Mouse (Mus musculus) hindbrain, embryonic 12.5 days (tissue): ENCODE measurements around the gene Cux1. TPM values are rescaled to one million over a fixed set of nuclear protein-coding genes. Genes with fewer than 3 reads are reported as not detected.

Source experiments
- ATAC-seq: fragments of 200-750 bp; cut with Nextera tagmentation; 2 replicates; pipeline ENCODE4 v1.8.0; 2017; ENCODE audit warnings: moderate TSS enrichment; ENCODE audit not compliant: low FRiP score
- H3K27ac ChIP-seq: fragments of 300-500 bp; sonication (generic); 2 replicates; pipeline ENCODE4 v1.5.1; 2016; ENCODE audit warnings: mild to moderate bottlenecking
- H3K27me3 ChIP-seq: fragments of 300-500 bp; sonication (generic); 2 replicates; pipeline ENCODE4 v1.6.1; 2016; ENCODE audit warnings: mild to moderate bottlenecking
- H3K36me3 ChIP-seq: fragments of 300-500 bp; sonication (generic); 2 replicates; pipeline ENCODE4 v1.6.1; 2016; ENCODE audit warnings: mild to moderate bottlenecking
- H3K4me1 ChIP-seq: fragments of 300-500 bp; sonication (generic); 2 replicates; pipeline ENCODE4 v1.6.1; 2016
- H3K4me2 ChIP-seq: fragments of 300-500 bp; sonication (generic); replicated peaks from 2 replicates; pipeline ENCODE4 v1.6.1; 2016; ENCODE audit warnings: mild to moderate bottlenecking
- H3K4me3 ChIP-seq: fragments of 300-500 bp; sonication (generic); 2 replicates; pipeline ENCODE4 v1.5.1; 2016; ENCODE audit warnings: mild to moderate bottlenecking
- H3K9ac ChIP-seq: fragments of 300-500 bp; sonication (generic); 2 replicates; pipeline ENCODE4 v1.6.1; 2016; ENCODE audit warnings: mild to moderate bottlenecking, moderate library complexity
- H3K9me3 ChIP-seq: fragments of 300-500 bp; sonication (generic); replicated peaks from 2 replicates; pipeline ENCODE4 v1.6.1; 2016; ENCODE audit warnings: mild to moderate bottlenecking
- WGBS: fragments of 180-500 bp; shearing (Covaris S2); methylation state at CpG from one replicate; pipeline ENCODE4 v1.1.7; 2016; 5-methylcytosine and 5-hydroxymethylcytosine counted together
- polyA plus RNA-seq: library from polyadenylated mRNA; unstranded; fragments of >200 nt; fragmentation: Nextera tagmentation; extraction: Ambion mirVana; gene quantifications from 2 replicates; pipeline ENCODE4 v1.2.1, GENCODE M21; 2016

The Cux1 gene
- polyA plus RNA-seq, 1 experiment from 2014 or later, result 114 TPM

DNA sequence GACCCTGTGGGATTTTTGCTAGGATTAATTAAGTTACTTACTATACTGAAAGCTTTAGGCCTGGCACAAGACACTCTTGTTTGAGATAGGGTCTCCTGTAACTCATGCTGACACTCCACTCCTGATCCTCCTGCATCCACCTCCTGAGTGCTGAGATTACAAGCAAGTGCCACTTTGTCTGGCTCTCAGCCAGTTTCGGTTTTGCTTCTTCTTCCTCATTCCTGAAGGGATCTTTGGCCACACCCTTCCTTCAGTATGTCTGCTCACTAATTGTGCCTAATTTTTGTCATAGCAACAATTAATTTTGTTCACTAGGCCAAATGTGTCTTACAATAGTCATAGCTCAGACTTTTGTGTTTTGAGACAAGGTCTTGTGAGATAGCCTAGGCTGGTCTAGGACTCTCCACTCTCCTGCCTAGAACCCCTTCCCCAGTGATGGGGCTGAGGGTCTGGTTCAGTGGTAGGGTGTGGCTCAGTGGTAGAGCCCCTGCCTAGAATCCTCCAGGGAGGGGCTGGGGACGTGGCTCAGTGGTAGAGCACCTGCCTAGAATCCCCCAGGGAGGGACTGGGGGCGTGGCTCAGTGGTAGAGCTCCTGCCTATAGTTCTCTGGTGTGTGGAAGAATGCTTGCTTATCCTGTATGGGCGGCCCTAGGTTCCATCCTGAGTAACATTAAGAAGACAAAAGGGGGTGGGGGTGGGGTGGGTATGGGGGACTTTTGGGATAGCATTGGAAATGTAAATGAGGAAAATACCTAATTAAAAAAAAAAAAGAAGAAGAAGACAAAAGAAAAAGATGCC lies 16.6 kb upstream of the Cux1 start:
- Histone ChIP-seq H3K9ac (no peak overlapping the region), H3K9me3 (no peaks in the 10 kb centered on the region), H3K27me3 (peaks cover 31% of the 10 kb centered on the region), H3K4me3 (no peak overlapping the region), H3K4me2 (no peak overlapping the region), H3K27ac (no peak overlapping the region), H3K4me1 (no peaks in the 10 kb centered on the region), H3K36me3 (no peaks in the 10 kb centered on the region)
- ATAC-seq, result no peak
- WGBS, result 74% methylated on average over 4 of the region's 4 CpGs

DNA sequence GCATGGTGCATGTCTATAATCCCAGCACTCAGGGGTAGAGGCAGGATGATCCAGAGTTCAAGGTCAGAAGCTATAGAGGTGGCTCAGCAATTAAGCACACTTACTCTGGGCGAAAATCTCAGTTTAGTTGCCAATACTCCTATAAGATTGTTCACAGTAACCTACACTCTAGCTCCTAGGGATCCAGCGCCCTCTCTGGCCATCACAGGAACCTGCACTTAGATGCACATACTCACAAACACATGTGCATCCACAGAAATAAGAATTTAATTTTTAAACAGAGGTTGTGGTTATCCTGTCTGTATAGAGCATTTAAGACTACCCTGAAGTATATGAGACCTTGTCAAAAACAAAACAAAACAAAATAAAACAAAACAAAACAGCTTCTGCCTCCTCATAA lies 16.0 kb upstream of the Cux1 start:
- H3K9me3 ChIP-seq, result no peaks in the 10 kb centered on the region
- ATAC-seq, result no peak
- no peak overlapping the region for H3K4me2 ChIP-seq
- 86% methylated on average over 2 of the region's 2 CpGs for WGBS
- H3K36me3 ChIP-seq, result no peaks in the 10 kb centered on the region
- no peak overlapping the region for H3K4me3 ChIP-seq
- no peak overlapping the region for H3K9ac ChIP-seq
- H3K27ac ChIP-seq, result no peak overlapping the region
- H3K27me3 ChIP-seq, result peaks cover 31% of the 10 kb centered on the region
- H3K4me1 ChIP-seq, result no peaks in the 10 kb centered on the region

DNA sequence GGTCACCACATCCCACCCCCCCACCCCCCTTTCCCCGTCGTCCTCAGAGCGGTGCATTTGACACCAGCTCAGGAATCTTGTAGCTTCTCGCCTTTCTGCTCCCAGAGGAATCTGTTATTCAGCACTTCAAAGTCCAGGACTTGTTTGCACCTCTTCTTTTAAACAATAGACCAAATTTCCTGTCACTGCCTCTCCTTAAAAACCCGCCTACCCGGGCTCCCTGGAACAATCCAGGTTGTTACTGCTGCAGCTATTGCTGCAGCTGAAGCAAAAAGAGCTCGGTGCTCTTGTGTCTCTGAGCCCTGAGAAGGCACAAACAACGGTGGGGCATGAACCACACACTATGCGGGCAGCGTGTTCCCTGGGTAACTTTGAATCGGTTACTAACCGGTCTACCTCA lies 14.9 kb upstream of the Cux1 start:
- H3K36me3 ChIP-seq, result no peaks in the 10 kb centered on the region
- H3K4me2 ChIP-seq, result peak overlapping the region; percentile 32; the same call in 1 of the 2 replicates
- H3K9me3 ChIP-seq, result no peaks in the 10 kb centered on the region
- H3K4me3 ChIP-seq, result no peak overlapping the region
- WGBS, result 12% methylated on average over 12 of the region's 12 CpGs
- no peak overlapping the region for H3K9ac ChIP-seq
- no peak for ATAC-seq
- no peak overlapping the region for H3K27ac ChIP-seq
- H3K4me1 ChIP-seq, result no peaks in the 10 kb centered on the region
- peaks cover 34% of the 10 kb centered on the region for H3K27me3 ChIP-seq

DNA sequence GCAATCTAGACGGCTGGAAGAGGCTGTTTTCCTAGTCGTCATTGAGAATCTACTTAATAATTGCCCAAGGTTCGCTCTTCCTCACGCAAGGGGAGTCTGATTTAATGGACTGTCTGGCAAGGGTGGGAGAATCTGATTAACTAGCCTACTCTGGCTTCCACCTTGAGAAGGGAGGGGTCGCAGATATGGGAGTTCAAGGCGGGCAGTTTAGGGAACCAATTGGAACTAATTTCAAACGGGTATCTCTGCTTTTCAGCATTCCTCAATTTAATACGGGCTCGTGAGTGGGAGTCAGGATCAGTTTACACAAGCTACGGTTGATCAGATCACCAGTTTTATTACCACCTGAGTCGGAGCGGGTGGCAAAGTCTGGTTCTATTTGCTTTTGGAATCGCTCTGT lies 14.3 kb upstream of the Cux1 start:
- Histone ChIP-seq H3K9ac (no peak overlapping the region), H3K4me3 (no peak overlapping the region), H3K4me1 (no peaks in the 10 kb centered on the region), H3K9me3 (no peaks in the 10 kb centered on the region), H3K4me2 (peak overlapping the region; percentile 32), H3K27me3 (peaks cover 34% of the 10 kb centered on the region), H3K27ac (no peak overlapping the region), H3K36me3 (no peaks in the 10 kb centered on the region)
- WGBS, result 2% methylated on average over 13 of the region's 13 CpGs
- no peak for ATAC-seq

DNA sequence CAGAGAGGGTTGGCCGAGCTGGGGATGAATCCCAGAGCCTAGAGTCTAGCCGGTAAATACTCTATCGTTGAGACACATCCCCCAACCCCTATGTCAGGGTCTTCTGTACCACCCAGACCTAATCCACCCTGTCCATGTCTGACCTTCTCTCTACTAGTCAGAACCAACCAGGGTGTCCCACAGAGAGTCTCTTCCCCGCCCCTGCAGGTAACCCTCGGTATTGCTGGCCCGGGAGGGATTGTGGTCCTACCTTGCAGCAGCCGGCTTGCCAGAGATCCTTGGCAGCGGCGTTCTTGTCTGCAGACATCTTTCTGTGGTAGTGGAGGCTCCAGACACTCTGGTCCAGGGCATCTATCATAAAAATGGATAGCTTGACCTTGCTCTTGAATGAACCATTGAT lies 13.9 kb upstream of the Cux1 start:
- H3K36me3 ChIP-seq, result no peaks in the 10 kb centered on the region
- H3K9me3 ChIP-seq, result no peaks in the 10 kb centered on the region
- H3K4me3 ChIP-seq, result no peak overlapping the region
- peak overlapping the region; percentile 32 for H3K4me2 ChIP-seq
- peaks cover 34% of the 10 kb centered on the region for H3K27me3 ChIP-seq
- WGBS, result 19% methylated on average over 9 of the region's 9 CpGs
- H3K9ac ChIP-seq, result no peak overlapping the region
- H3K27ac ChIP-seq, result no peak overlapping the region
- H3K4me1 ChIP-seq, result no peaks in the 10 kb centered on the region
- ATAC-seq, result no peak

GRCm38 (mm10) chr5:136578201-136578600 lies 10.9 kb upstream of the Cux1 start:
- WGBS, result 51% methylated on average over 10 of the region's 10 CpGs
- Histone ChIP-seq H3K27me3 (peaks cover 34% of the 10 kb centered on the region), H3K9me3 (no peaks in the 10 kb centered on the region), H3K4me1 (no peaks in the 10 kb centered on the region), H3K27ac (no peak overlapping the region), H3K4me3 (no peak overlapping the region), H3K9ac (no peak overlapping the region), H3K4me2 (no peak overlapping the region), H3K36me3 (no peaks in the 10 kb centered on the region)
- ATAC-seq, result no peak

- Histone ChIP-seq H3K4me1 (peaks cover 15% of the 10 kb centered on the region), H3K9ac (no peak overlapping the region), H3K4me3 (no peak overlapping the region), H3K36me3 (no peaks in the 10 kb centered on the region), H3K9me3 (no peaks in the 10 kb centered on the region), H3K4me2 (no peak overlapping the region), H3K27ac (no peak overlapping the region), H3K27me3 (peaks cover 34% of the 10 kb centered on the region)
- WGBS, result 51% methylated on average over 7 of the region's 7 CpGs
- no peak for ATAC-seq
These were observed 2.9 kb upstream of the Cux1 start for GRCm38 (mm10) chr5:136570171-136570570.

DNA sequence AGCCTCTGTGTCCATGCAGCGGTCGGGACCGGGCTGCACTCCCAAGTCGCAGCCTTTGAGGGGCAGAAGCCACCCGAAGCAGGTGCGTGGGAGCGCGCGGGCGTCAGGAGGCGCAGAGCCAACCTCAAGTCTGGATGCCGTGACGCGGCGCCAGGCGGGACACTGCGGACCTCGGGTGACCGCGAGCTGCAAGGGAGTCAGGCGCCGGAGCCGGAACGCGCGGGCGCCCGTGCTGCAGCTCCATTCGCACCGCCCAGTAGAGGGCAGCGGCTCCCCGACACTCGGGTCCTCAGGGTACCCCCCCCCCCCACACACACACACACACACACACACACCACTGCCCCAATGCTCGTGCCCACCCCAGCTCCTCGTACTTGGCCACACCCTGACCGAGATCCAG lies 1.5 kb upstream of the Cux1 start:
- no peak for ATAC-seq
- peak overlapping the region; percentile 97 for H3K4me3 ChIP-seq
- H3K9me3 ChIP-seq, result no peaks in the 10 kb centered on the region
- H3K27ac ChIP-seq, result no peak overlapping the region
- H3K27me3 ChIP-seq, result peaks cover 34% of the 10 kb centered on the region
- H3K36me3 ChIP-seq, result no peaks in the 10 kb centered on the region
- H3K4me1 ChIP-seq, result peaks cover 27% of the 10 kb centered on the region
- under 1% methylated on average over 25 of the region's 36 CpGs for WGBS
- peak overlapping the region; percentile 91 for H3K4me2 ChIP-seq
- H3K9ac ChIP-seq, result peak overlapping the region; percentile 44; the same call in 1 of the 2 replicates

- H3K27me3 ChIP-seq, result peaks cover 34% of the 10 kb centered on the region
- peaks cover 27% of the 10 kb centered on the region for H3K4me1 ChIP-seq
- H3K9ac ChIP-seq, result peak overlapping the region; percentile 94
- no peaks in the 10 kb centered on the region for H3K36me3 ChIP-seq
- peak; percentile 19; the same call in 1 of the 2 replicates for ATAC-seq
- H3K9me3 ChIP-seq, result no peaks in the 10 kb centered on the region
- peak overlapping the region; percentile 97 for H3K4me3 ChIP-seq
- peak overlapping the region; percentile 91 for H3K4me2 ChIP-seq
- H3K27ac ChIP-seq, result no peak overlapping the region; the same call in 1 of the 2 replicates
- under 1% methylated on average over 36 of the region's 36 CpGs for WGBS
These were observed 906 bp upstream of the Cux1 start for GRCm38 (mm10) chr5:136568026-136568765.

GRCm38 (mm10) chr5:136566812-136567175 lies 496 bp downstream of the Cux1 start:
- peaks cover 32% of the 10 kb centered on the region for H3K4me1 ChIP-seq
- peak overlapping the region; percentile 94 for H3K9ac ChIP-seq
- H3K4me3 ChIP-seq, result peak overlapping the region; percentile 97
- H3K27ac ChIP-seq, result peak overlapping the region; percentile 96
- ATAC-seq, result peak; percentile 55
- no peaks in the 10 kb centered on the region for H3K36me3 ChIP-seq
- H3K4me2 ChIP-seq, result peak overlapping the region; percentile 91
- H3K27me3 ChIP-seq, result peaks cover 34% of the 10 kb centered on the region
- WGBS, result 0% methylated on average over 30 of the region's 31 CpGs
- no peaks in the 10 kb centered on the region for H3K9me3 ChIP-seq

DNA sequence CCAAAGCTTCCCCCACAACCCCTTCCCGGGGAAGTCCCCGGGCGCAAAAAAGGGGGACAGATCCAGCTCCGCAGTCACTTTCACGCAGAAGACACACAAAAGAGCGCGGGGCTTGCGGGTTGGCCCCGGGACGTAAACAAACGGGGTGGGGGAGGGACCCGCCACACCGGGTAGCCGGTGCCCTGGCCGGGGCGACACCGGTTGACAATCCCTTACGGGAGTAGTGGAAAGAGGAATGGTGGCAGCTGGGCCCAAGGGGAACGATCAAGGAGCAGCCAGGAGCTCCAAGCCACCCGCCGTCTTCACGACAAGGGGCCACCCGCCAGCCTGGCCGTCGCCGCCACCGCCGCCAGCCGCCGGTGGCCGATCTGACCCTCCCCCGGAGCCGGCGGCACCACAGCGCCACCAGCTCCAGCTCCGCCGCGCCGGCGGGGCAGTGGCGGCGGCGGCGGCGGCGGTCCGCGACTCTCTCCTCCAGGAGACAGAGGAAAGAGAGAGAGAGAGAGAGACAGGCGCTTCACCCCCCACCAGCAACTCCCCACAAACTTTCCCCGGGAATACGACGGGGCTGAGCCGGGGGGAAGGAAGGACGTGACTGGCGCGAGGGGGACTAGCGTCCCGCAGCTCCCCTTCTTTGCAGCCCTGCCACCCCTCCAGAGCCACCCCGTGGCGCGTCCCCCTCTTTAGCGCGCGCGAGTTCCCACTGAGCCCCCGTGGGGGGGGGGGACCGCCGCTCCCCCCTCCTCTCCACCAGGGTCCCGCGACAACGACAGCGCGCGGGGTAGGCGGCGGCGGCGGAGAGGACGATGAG lies 1.1 kb downstream of the Cux1 start:
- peak overlapping the region; percentile 97 for H3K4me3 ChIP-seq
- peaks cover 31% of the 10 kb centered on the region for H3K27me3 ChIP-seq
- WGBS, result under 1% methylated on average over 55 of the region's 79 CpGs
- H3K36me3 ChIP-seq, result no peaks in the 10 kb centered on the region
- H3K4me1 ChIP-seq, result peaks cover 32% of the 10 kb centered on the region
- H3K9ac ChIP-seq, result peak overlapping the region; percentile 94
- ATAC-seq, result peak; percentile 23
- peak overlapping the region; percentile 96 for H3K27ac ChIP-seq
- peak overlapping the region; percentile 91 for H3K4me2 ChIP-seq
- no peaks in the 10 kb centered on the region for H3K9me3 ChIP-seq

DNA sequence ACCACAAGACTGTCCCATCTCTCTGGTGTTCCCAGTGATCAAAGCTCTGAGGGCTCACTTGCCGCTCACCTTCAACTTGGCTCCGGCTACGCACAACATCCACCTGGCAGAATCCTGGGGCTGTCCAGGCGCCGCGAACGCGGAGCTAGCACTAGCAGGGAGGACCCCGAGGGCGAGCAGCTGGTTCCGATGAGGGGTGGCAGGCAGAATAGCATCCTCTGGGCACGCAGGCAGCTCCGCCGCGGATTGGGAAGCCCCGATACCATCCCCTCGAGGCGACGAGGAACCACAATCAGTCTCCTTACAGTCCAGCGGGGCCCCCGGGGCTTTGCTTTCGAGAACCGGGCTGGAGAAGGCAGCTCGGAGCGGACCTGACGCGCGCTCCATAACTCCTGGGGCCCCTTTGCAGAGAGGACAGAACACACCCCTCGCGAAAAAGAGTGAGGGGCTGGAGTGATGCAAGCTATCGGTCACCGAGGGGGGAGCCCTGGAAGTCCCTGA lies 1.9 kb downstream of the Cux1 start:
- H3K36me3 ChIP-seq, result no peaks in the 10 kb centered on the region
- 0 out of 2 replicates have a peak, but pooled peaks have one; percentile 11 for ATAC-seq
- H3K27ac ChIP-seq, result peak overlapping the region; percentile 96
- WGBS, result under 1% methylated on average over 32 of the region's 32 CpGs
- peak overlapping the region; percentile 94 for H3K9ac ChIP-seq
- H3K27me3 ChIP-seq, result peaks cover 25% of the 10 kb centered on the region
- peak overlapping the region; percentile 91 for H3K4me2 ChIP-seq
- no peaks in the 10 kb centered on the region for H3K9me3 ChIP-seq
- peak overlapping the region; percentile 97 for H3K4me3 ChIP-seq
- peaks cover 35% of the 10 kb centered on the region for H3K4me1 ChIP-seq
